Mouse (Mus musculus): Measurements from ENCODE around the gene Podn. TPM values are rescaled to one million over a fixed set of nuclear protein-coding genes. Genes with fewer than 3 reads are reported as not detected.
A peak's percentile ranks its signal among the peaks of the same experiment; 100 is the strongest.

Podn gene
- polyA plus RNA-seq, 1 experiment from 2014 or later, result 0.46 TPM

DNA sequence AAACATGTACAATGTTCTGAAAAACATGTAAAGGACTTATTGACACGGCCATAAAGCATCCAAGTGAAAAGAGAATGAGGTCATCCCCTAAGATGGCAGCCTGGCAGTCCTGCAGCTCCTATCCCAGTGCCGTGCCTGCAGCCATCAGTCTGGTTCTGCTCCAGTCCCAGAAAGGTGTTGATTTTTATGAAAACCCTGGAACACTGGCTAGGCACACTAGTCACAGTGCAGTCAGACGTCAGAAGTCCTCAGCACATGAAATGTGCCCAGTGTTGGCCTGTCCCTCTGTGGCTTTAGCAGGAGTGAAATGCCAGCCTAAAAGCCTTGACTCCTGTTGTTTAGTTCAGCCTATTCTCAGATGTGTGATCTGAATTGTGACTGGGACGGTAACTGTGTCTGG, 35.5 kb downstream of the Podn start:
- Histone ChIP-seq H3K9ac (ENCODE audit: low read depth, low read length) (no peak overlapping the region), H3K27me3 (ENCODE audit: control insufficient read depth, insufficient read depth, low read length) (no peaks in the 10 kb centered on the region), H3K4me2 (replicated peaks; ENCODE audit: low read depth, low read length) (no peak overlapping the region), H3K27ac (ENCODE audit: low read depth, low read length) (no peak overlapping the region), H3K9me3 (ENCODE audit: control insufficient read depth, low read length) (no peaks in the 10 kb centered on the region), H3K4me3 (ENCODE audit: low read length) (no peak overlapping the region), H3K36me3 (ENCODE audit: control insufficient read depth, insufficient read depth, low read length) (peaks cover 29% of the 10 kb centered on the region), H3K4me1 (ENCODE audit: control insufficient read depth, insufficient read depth, low read length) (0 out of 2 replicates have a peak, but pooled peaks cover 2% of the 10 kb centered on the region)
- WGBS, result 88% methylated on average over 4 of the region's 4 CpGs
- no peak for ATAC-seq (ENCODE audit: low FRiP score, low TSS enrichment)

DNA sequence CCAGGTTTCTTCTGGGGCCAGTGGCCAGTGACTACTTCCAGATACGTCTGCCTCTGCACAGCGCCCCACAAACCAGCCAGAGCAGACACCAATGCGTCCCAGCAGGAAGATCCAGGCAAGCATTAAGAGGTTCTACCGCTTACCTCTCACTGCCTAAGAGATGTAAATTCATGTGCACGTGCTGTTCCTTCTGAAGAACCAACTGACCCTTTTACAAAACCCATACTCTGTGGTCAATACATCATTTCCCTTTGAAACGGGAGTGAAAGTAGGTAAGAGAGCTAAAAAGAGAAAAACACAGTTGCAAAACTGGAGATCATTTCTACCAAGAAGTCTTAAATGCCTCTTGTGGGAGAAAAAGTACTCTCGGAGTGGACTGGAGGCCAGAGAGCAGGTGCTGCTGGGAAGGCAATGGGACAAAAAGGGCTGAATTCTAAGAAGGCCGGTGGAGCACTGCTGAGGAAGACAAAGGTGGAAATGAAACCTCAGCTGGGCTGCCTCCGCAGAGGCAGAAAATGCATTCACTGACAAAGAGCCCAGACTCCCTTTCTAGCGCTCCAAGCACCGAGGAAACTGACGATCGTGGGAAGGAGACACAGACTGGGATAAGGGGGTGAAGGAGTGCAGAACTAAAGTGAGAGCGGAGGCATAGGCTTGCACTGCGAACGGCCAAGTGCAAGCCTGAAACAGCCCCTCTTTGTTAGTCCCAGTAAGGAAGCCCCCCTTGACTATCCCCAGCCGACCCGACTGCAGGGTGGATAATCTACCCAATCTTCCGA, 36.5 kb downstream of the Podn start:
- no peaks in the 10 kb centered on the region for H3K9me3 ChIP-seq (ENCODE audit: control insufficient read depth, low read length)
- H3K36me3 ChIP-seq (ENCODE audit: control insufficient read depth, insufficient read depth, low read length), result peaks cover 37% of the 10 kb centered on the region
- 80% methylated on average over 19 of the region's 19 CpGs for WGBS
- no peak for ATAC-seq (ENCODE audit: low FRiP score, low TSS enrichment)
- H3K27ac ChIP-seq (ENCODE audit: low read depth, low read length), result no peak overlapping the region
- no peak overlapping the region for H3K4me2 ChIP-seq (replicated peaks; ENCODE audit: low read depth, low read length)
- no peaks in the 10 kb centered on the region for H3K27me3 ChIP-seq (ENCODE audit: control insufficient read depth, insufficient read depth, low read length)
- no peak overlapping the region for H3K4me3 ChIP-seq (ENCODE audit: low read length)
- no peak overlapping the region for H3K9ac ChIP-seq (ENCODE audit: low read depth, low read length)
- 0 out of 2 replicates have a peak, but pooled peaks cover 2% of the 10 kb centered on the region for H3K4me1 ChIP-seq (ENCODE audit: control insufficient read depth, insufficient read depth, low read length)

DNA sequence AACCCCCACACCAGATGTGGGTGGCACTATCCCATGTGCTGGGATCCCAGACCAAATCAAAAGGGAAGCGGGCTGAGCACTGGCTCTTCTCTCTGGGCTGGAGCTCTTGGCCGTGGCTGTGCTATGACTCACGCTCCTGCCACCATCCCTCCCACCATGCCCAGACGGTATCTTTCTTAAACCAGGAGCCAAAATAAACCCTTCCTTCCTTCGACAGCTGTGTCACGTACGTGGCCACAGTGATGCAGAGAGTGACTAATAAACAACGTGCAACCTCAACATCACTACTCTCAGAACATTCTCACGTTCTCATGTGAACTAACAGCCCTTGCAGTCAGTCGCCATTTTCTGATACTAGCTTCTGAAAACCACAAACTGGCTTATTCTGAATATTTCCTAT, 38.1 kb downstream of the Podn start:
- H3K4me2 ChIP-seq (replicated peaks; ENCODE audit: low read depth, low read length), result no peak overlapping the region
- H3K27me3 ChIP-seq (ENCODE audit: control insufficient read depth, insufficient read depth, low read length), result no peaks in the 10 kb centered on the region
- H3K9me3 ChIP-seq (ENCODE audit: control insufficient read depth, low read length), result no peaks in the 10 kb centered on the region
- H3K27ac ChIP-seq (ENCODE audit: low read depth, low read length), result no peak overlapping the region
- H3K36me3 ChIP-seq (ENCODE audit: control insufficient read depth, insufficient read depth, low read length), result peaks cover 38% of the 10 kb centered on the region
- WGBS, result 78% methylated on average over 10 of the region's 10 CpGs
- H3K9ac ChIP-seq (ENCODE audit: low read depth, low read length), result no peak overlapping the region
- ATAC-seq (ENCODE audit: low FRiP score, low TSS enrichment), result no peak
- H3K4me1 ChIP-seq (ENCODE audit: control insufficient read depth, insufficient read depth, low read length), result 0 out of 2 replicates have a peak, but pooled peaks cover 2% of the 10 kb centered on the region
- no peak overlapping the region for H3K4me3 ChIP-seq (ENCODE audit: low read length)

DNA sequence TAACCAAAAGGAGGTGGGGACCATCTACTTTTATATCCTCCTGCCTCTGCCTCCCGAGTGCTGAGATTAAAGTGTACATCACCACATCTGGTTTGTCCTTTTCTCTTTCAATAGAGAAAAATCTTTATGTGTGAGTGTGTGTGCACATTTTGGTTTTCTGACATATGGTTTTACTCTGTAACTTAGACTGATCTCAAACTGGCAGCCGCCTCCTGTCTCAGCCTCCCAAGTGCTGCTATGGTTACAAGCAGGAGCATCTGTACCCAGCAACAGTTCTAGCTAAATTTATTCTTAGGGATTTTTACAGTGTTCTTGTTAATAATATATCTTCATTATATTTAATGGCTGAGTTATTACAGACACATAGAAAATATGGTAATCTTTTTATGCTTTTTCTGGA, 39.0 kb downstream of the Podn start:
- Histone ChIP-seq H3K27ac (ENCODE audit: low read depth, low read length) (no peak overlapping the region), H3K4me1 (ENCODE audit: control insufficient read depth, insufficient read depth, low read length) (0 out of 2 replicates have a peak, but pooled peaks cover 2% of the 10 kb centered on the region), H3K27me3 (ENCODE audit: control insufficient read depth, insufficient read depth, low read length) (no peaks in the 10 kb centered on the region), H3K4me2 (replicated peaks; ENCODE audit: low read depth, low read length) (no peak overlapping the region), H3K4me3 (ENCODE audit: low read length) (no peak overlapping the region), H3K9me3 (ENCODE audit: control insufficient read depth, low read length) (no peaks in the 10 kb centered on the region), H3K9ac (ENCODE audit: low read depth, low read length) (no peak overlapping the region), H3K36me3 (ENCODE audit: control insufficient read depth, insufficient read depth, low read length) (peaks cover 34% of the 10 kb centered on the region)
- 97% methylated on average over 2 of the region's 2 CpGs for WGBS
- no peak for ATAC-seq (ENCODE audit: low FRiP score, low TSS enrichment)

DNA sequence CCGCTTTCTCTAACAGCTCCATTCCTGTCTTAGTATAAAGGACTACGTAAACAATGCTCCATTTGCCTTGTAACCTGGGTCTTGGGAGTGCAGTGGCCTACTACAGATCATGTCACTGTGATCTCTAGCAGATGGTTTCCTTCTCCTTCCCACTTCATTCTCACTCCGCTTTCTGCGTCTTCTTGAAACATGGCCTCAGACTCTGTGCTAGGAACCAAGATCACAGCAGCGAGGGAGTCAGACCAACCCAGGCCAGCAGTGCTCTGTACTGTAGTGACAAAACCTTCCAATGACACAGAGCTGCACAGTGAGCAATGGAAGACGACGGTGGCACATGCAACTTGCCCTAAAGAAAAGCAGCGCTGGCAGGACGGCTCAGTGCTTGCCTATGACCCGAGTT, 40.4 kb downstream of the Podn start:
- no peak; the same call in 1 of the 2 replicates for ATAC-seq (ENCODE audit: low FRiP score, low TSS enrichment)

DNA sequence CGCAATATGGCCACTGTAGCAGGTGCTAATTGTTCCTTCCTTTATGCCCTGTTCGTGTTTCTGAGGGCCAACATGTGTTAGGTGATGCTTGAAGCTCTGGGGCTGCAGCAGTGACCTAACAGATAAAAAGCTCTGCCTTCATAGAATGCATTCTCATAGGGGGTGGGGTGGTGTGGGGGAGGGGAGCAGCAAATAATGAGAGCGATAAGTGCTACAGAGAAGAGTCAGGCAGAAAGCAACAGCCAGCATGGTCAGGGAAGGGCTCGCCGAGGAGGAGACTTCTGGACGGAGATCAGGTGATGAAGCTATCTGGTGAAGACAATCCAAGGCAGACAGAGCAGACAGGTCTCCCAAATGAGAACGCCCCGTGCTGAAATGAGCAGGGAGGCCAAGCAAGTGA, 43.6 kb downstream of the Podn start:
- Histone ChIP-seq H3K36me3 (ENCODE audit: control insufficient read depth, insufficient read depth, low read length) (peaks cover 46% of the 10 kb centered on the region), H3K4me1 (ENCODE audit: control insufficient read depth, insufficient read depth, low read length) (0 out of 2 replicates have a peak, but pooled peaks cover 2% of the 10 kb centered on the region), H3K27me3 (ENCODE audit: control insufficient read depth, insufficient read depth, low read length) (no peaks in the 10 kb centered on the region), H3K9ac (ENCODE audit: low read depth, low read length) (no peak overlapping the region), H3K9me3 (ENCODE audit: control insufficient read depth, low read length) (no peaks in the 10 kb centered on the region), H3K4me3 (ENCODE audit: low read length) (no peak overlapping the region), H3K27ac (ENCODE audit: low read depth, low read length) (no peak overlapping the region), H3K4me2 (replicated peaks; ENCODE audit: low read depth, low read length) (no peak overlapping the region)
- 92% methylated on average over 8 of the region's 8 CpGs for WGBS
- ATAC-seq (ENCODE audit: low FRiP score, low TSS enrichment), result no peak

More for the DNA sequence above, 40.4 kb downstream of the Podn start:
- H3K9ac ChIP-seq (ENCODE audit: low read depth, low read length), result no peak overlapping the region
- 0 out of 2 replicates have a peak, but pooled peaks cover 2% of the 10 kb centered on the region for H3K4me1 ChIP-seq (ENCODE audit: control insufficient read depth, insufficient read depth, low read length)
- no peaks in the 10 kb centered on the region for H3K27me3 ChIP-seq (ENCODE audit: control insufficient read depth, insufficient read depth, low read length)
- peaks cover 41% of the 10 kb centered on the region for H3K36me3 ChIP-seq (ENCODE audit: control insufficient read depth, insufficient read depth, low read length)
- H3K27ac ChIP-seq (ENCODE audit: low read depth, low read length), result no peak overlapping the region
- 65% methylated on average over 10 of the region's 10 CpGs for WGBS
- no peak overlapping the region for H3K4me3 ChIP-seq (ENCODE audit: low read length)
- no peaks in the 10 kb centered on the region for H3K9me3 ChIP-seq (ENCODE audit: control insufficient read depth, low read length)
- H3K4me2 ChIP-seq (replicated peaks; ENCODE audit: low read depth, low read length), result no peak overlapping the region

DNA sequence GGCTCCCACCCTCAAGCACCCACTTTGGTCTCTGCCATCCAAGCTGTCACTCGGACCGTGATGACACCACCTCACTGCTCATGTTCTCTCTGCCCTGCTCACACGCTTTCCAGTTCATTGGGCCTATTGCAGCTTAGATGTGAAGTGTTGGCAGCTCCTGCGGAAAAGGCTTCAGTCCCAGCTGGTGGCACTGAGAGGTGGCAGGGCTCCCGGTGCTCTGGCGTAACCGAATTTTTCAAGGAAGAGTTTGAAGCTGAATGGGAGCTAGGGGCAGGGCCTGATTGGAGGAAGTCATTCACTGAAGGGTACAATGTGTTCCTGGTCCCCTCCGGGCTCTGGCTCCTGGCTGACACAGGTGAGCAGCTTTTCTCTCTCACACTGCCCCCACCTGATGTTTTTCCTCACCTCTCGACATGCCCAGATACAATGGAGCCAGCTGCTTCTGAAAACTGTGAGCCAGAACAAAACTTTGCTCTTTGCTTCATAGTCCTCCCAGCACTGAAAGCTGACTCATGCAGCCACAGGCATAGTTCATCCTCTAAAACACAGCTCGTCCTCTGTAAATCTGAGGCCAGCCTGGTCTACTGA, 44.5 kb downstream of the Podn start:
- 0 out of 2 replicates have a peak, but pooled peaks cover 2% of the 10 kb centered on the region for H3K4me1 ChIP-seq (ENCODE audit: control insufficient read depth, insufficient read depth, low read length)
- no peak for ATAC-seq (ENCODE audit: low FRiP score, low TSS enrichment)
- no peaks in the 10 kb centered on the region for H3K9me3 ChIP-seq (ENCODE audit: control insufficient read depth, low read length)
- H3K27ac ChIP-seq (ENCODE audit: low read depth, low read length), result no peak overlapping the region
- 86% methylated on average over 10 of the region's 10 CpGs for WGBS
- H3K36me3 ChIP-seq (ENCODE audit: control insufficient read depth, insufficient read depth, low read length), result peaks cover 53% of the 10 kb centered on the region
- no peak overlapping the region for H3K4me2 ChIP-seq (replicated peaks; ENCODE audit: low read depth, low read length)
- peak overlapping the region; percentile 7; the same call in 1 of the 2 replicates for H3K9ac ChIP-seq (ENCODE audit: low read depth, low read length)
- H3K27me3 ChIP-seq (ENCODE audit: control insufficient read depth, insufficient read depth, low read length), result no peaks in the 10 kb centered on the region
- H3K4me3 ChIP-seq (ENCODE audit: low read length), result no peak overlapping the region

DNA sequence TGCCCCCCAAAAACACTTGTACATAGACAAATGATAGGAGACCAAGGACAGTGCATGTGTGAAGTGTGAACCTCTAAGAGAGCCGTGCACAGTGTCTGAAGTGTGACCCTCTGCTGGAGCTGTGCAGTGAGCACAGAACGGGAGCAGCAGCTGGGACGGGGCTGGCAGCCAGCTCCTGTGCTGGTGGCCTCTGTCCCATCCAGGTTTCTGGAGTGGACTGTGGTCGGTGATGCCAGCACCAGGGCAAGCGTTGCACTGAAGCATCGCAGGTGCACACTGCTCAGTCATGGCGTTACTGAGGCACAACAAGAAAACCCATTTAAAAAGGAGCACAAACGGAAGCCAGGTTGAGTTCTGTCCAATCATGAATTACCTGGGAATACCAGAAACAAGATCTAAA, 50.1 kb downstream of the Podn start:
- Histone ChIP-seq H3K9ac (ENCODE audit: low read depth, low read length) (no peak overlapping the region), H3K9me3 (ENCODE audit: control insufficient read depth, low read length) (no peaks in the 10 kb centered on the region), H3K4me1 (ENCODE audit: control insufficient read depth, insufficient read depth, low read length) (no peaks in the 10 kb centered on the region), H3K27me3 (ENCODE audit: control insufficient read depth, insufficient read depth, low read length) (no peaks in the 10 kb centered on the region), H3K36me3 (ENCODE audit: control insufficient read depth, insufficient read depth, low read length) (peaks cover 42% of the 10 kb centered on the region), H3K4me2 (replicated peaks; ENCODE audit: low read depth, low read length) (no peak overlapping the region), H3K4me3 (ENCODE audit: low read length) (no peak overlapping the region), H3K27ac (ENCODE audit: low read depth, low read length) (no peak overlapping the region)
- no peak for ATAC-seq (ENCODE audit: low FRiP score, low TSS enrichment)
- WGBS, result 87% methylated on average over 8 of the region's 8 CpGs
